Mouse (Mus musculus) neural tube, embryonic 14.5 days (tissue): ENCODE measurements at regions not wholly inside any gene's neighbourhood (a gene's known extent, or its start where the extent isn't known, plus 50 kb on each side); places are given as distances from the start of the nearest gene placed in this dataset.
"Not testable (repeated sequence)": the region's sequence is repeated elsewhere in the genome, so short reads cannot be mapped to it uniquely, and the experiment has no call there.

ENCODE experiments used
- ATAC-seq: fragments of 200-750 bp; cut with Nextera tagmentation; 2 replicates; pipeline ENCODE4 v1.8.0; 2017; ENCODE audit warnings: low read depth, mild to moderate bottlenecking, moderate TSS enrichment, moderate library complexity
- H3K27ac ChIP-seq: fragments of 300-500 bp; sonication (generic); 2 replicates; pipeline ENCODE4 v1.5.1; 2014; ENCODE audit warnings: low read depth, mild to moderate bottlenecking, control low read depth, low read length, moderate library complexity, mixed read lengths
- H3K27me3 ChIP-seq: fragments of 300-500 bp; sonication (generic); 2 replicates; pipeline ENCODE4 v1.6.1; 2014; ENCODE audit warnings: low read length; ENCODE audit not compliant: control insufficient read depth, insufficient read depth
- H3K36me3 ChIP-seq: fragments of 300-500 bp; sonication (generic); 2 replicates; pipeline ENCODE4 v1.6.1; 2014; ENCODE audit warnings: low read length, mixed read lengths; ENCODE audit not compliant: control insufficient read depth, insufficient read depth
- H3K4me1 ChIP-seq: fragments of 300-500 bp; sonication (generic); 2 replicates; pipeline ENCODE4 v1.6.1; 2014; ENCODE audit warnings: low read length; ENCODE audit not compliant: control insufficient read depth, insufficient read depth
- H3K4me2 ChIP-seq: fragments of 300-500 bp; sonication (generic); 2 replicates; pipeline ENCODE4 v1.6.1; 2014; ENCODE audit warnings: mild to moderate bottlenecking, low read depth, low read length, control low read depth
- H3K4me3 ChIP-seq: fragments of 300-500 bp; sonication (generic); 2 replicates; pipeline ENCODE4 v1.5.1; 2014; ENCODE audit warnings: low read depth, low read length, control low read depth, mixed read lengths
- H3K9ac ChIP-seq: fragments of 300-500 bp; sonication (generic); replicated peaks from 2 replicates; pipeline ENCODE4 v1.6.1; 2014; ENCODE audit warnings: low read depth, mild to moderate bottlenecking, control low read depth, low read length, mixed read lengths
- H3K9me3 ChIP-seq: fragments of 300-500 bp; sonication (generic); 2 replicates; pipeline ENCODE4 v1.6.1; 2016; ENCODE audit warnings: low read length; ENCODE audit not compliant: control insufficient read depth
- WGBS: fragments of 180-500 bp; shearing (Covaris S2); extraction: QIAGEN DNeasy Blood & Tissue Kit; methylation state at CpG from one replicate; pipeline ENCODE4 v1.1.7; 2014; 5-methylcytosine and 5-hydroxymethylcytosine counted together

- WGBS: 13% methylated on average over 18 of the region's 18 CpGs
- no peak overlapping the region for H3K9ac ChIP-seq
- ATAC-seq: no peak
These were observed 242.6 kb upstream of the Gm6793 start for GRCm38 (mm10) chr8:112257311-112257894.

GRCm38 (mm10) chr8:112246629-112247028, 231.8 kb upstream of the Gm6793 start:
- ATAC-seq, H3K4me2 ChIP-seq, H3K4me1 ChIP-seq, H3K27ac ChIP-seq, H3K36me3 ChIP-seq, H3K27me3 ChIP-seq, H3K4me3 ChIP-seq, H3K9me3 ChIP-seq, H3K9ac ChIP-seq: not testable (repeated sequence)
- WGBS: 83% methylated on average over 2 of the region's 2 CpGs

More at GRCm38 (mm10) chr8:112257311-112257894, 242.6 kb upstream of the Gm6793 start:
- no peaks in the 10 kb centered on the region for H3K9me3 ChIP-seq
- H3K36me3 ChIP-seq: no peaks in the 10 kb centered on the region
- H3K4me3 ChIP-seq: no peak overlapping the region
- H3K4me2 ChIP-seq: peak overlapping the region; percentile 29
- no peaks in the 10 kb centered on the region for H3K4me1 ChIP-seq
- no peaks in the 10 kb centered on the region for H3K27me3 ChIP-seq
- no peak overlapping the region for H3K27ac ChIP-seq

DNA sequence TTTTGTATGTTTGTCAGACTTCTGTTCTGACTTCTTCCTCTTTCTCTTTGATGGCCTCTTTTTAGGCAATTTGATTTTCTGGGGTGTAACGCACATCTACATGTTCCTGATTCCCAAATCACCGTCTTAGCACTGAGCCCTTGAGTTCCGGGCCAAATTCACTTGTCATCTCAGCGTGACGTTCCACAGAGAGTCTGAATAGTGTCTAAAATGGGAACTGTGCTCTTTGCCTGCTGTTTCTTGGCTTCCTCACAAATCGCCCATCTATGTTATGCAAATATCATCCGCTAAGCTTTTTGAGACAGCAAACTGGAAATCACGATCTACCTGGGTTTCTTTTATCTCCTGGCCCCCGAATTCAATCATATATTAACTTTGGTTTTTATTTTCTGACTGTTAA, 223.8 kb upstream of the Gm6793 start:
- Histone ChIP-seq H3K4me1 (no peaks in the 10 kb centered on the region), H3K9ac (no peak overlapping the region), H3K36me3 (no peaks in the 10 kb centered on the region), H3K9me3 (no peaks in the 10 kb centered on the region), H3K27me3 (no peaks in the 10 kb centered on the region), H3K4me2 (no peak overlapping the region), H3K4me3 (no peak overlapping the region), H3K27ac (no peak overlapping the region)
- ATAC-seq: no peak
- WGBS: 70% methylated on average over 9 of the region's 9 CpGs

DNA sequence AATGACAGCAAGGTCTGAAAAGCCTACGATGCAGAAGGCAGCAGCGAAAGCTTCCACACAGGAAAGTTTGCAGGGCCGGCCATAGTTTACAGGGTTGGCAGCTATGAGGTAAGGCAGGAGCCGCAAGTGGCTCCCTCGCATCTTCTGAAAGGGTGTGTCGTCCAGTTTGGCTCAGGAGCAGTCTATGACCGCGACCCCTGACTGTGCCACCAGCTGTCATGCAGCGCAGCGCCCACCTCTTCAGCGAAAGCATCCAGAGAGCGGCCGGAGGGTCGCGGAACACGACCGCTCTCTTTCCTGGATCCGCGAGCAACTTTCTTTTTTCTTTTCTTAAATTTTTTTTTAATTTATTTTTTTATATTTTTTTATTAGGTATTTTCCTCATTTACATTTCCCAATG, 221.9 kb upstream of the Gm6793 start:
- WGBS: 95% methylated on average over 18 of the region's 19 CpGs
- H3K27me3 ChIP-seq, ATAC-seq, H3K4me2 ChIP-seq, H3K36me3 ChIP-seq, H3K4me1 ChIP-seq, H3K4me3 ChIP-seq, H3K9me3 ChIP-seq, H3K9ac ChIP-seq, H3K27ac ChIP-seq: not testable (repeated sequence)

DNA sequence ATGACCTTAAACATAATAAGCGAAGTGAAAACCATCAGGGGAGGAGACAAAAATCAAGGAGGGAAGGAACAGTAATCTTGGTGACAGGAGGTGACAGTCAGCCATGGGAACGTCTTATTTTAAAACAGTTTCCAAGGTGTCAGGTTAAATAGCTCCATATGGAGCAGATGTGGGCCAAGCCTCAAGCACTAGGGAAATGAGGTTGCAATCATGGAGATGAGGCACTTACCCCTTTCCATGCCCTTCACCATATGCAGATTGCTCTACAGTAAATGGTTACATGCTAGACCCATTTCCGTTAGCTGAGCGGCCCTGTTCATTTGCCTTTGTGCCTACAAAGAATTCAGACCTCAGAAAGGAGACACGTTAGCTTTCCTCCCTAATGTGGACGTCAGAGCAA, 204.8 kb upstream of the Gm6793 start:
- Histone ChIP-seq H3K27me3 (no peaks in the 10 kb centered on the region), H3K4me1 (no peaks in the 10 kb centered on the region), H3K36me3 (no peaks in the 10 kb centered on the region), H3K9me3 (no peaks in the 10 kb centered on the region), H3K27ac (no peak overlapping the region), H3K9ac (no peak overlapping the region), H3K4me2 (no peak overlapping the region), H3K4me3 (no peak overlapping the region)
- ATAC-seq: no peak
- 70% methylated on average over 6 of the region's 6 CpGs for WGBS

GRCm38 (mm10) chr8:112212170-112212569, 197.3 kb upstream of the Gm6793 start:
- 94% methylated on average over 5 of the region's 5 CpGs for WGBS
- H3K4me2 ChIP-seq: no peak overlapping the region
- ATAC-seq: no peak
- H3K27me3 ChIP-seq: no peaks in the 10 kb centered on the region
- no peaks in the 10 kb centered on the region for H3K36me3 ChIP-seq
- no peak overlapping the region for H3K27ac ChIP-seq
- H3K9ac ChIP-seq: no peak overlapping the region
- no peak overlapping the region for H3K4me3 ChIP-seq
- H3K9me3 ChIP-seq: no peaks in the 10 kb centered on the region
- no peaks in the 10 kb centered on the region for H3K4me1 ChIP-seq

- no peak overlapping the region for H3K9ac ChIP-seq
- ATAC-seq: no peak
- WGBS: 61% methylated on average over 1 of the region's 1 CpGs
These were observed 181.6 kb upstream of the Gm6793 start for GRCm38 (mm10) chr8:112196423-112196822.

DNA sequence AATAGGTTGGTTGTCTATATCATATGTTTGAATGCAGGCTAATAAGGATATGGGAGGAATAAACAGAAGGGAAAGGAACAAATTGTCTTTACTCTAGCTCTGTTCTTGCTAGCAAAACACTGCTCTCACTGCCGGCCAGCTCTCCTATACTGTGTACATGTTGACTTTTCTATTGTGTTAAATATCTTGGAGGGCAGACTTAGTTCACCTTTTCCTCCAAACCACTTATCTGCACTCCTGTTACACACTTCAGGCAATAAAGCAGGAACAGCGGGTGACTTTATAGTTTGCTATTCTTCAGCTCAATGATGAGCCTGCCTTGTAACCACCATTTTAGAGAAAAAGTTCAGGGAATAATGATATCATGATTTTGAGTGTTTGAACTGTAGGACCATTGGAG, 181.0 kb upstream of the Gm6793 start:
- Histone ChIP-seq H3K9me3 (no peaks in the 10 kb centered on the region), H3K27me3 (no peaks in the 10 kb centered on the region), H3K9ac (no peak overlapping the region), H3K36me3 (no peaks in the 10 kb centered on the region), H3K4me3 (no peak overlapping the region), H3K4me1 (no peaks in the 10 kb centered on the region), H3K4me2 (no peak overlapping the region), H3K27ac (no peak overlapping the region)
- 69% methylated on average over 2 of the region's 2 CpGs for WGBS
- no peak for ATAC-seq

More at GRCm38 (mm10) chr8:112196423-112196822, 181.6 kb upstream of the Gm6793 start:
- no peak overlapping the region for H3K4me3 ChIP-seq
- H3K27ac ChIP-seq: no peak overlapping the region
- no peaks in the 10 kb centered on the region for H3K36me3 ChIP-seq
- no peaks in the 10 kb centered on the region for H3K27me3 ChIP-seq
- H3K4me2 ChIP-seq: no peak overlapping the region
- no peaks in the 10 kb centered on the region for H3K9me3 ChIP-seq
- H3K4me1 ChIP-seq: no peaks in the 10 kb centered on the region

GRCm38 (mm10) chr8:112191846-112192245, 177.0 kb upstream of the Gm6793 start:
- ATAC-seq: no peak
- WGBS: 73% methylated on average over 3 of the region's 3 CpGs

More at GRCm38 (mm10) chr8:112191846-112192245, 177.0 kb upstream of the Gm6793 start:
- H3K4me2 ChIP-seq: no peak overlapping the region
- H3K4me3 ChIP-seq: no peak overlapping the region
- H3K36me3 ChIP-seq: no peaks in the 10 kb centered on the region
- H3K9ac ChIP-seq: no peak overlapping the region
- no peaks in the 10 kb centered on the region for H3K9me3 ChIP-seq
- H3K4me1 ChIP-seq: no peaks in the 10 kb centered on the region
- no peak overlapping the region for H3K27ac ChIP-seq
- H3K27me3 ChIP-seq: no peaks in the 10 kb centered on the region
